Mouse (Mus musculus) neural tube, embryonic 10.5 days (tissue): ENCODE results near the gene Grxcr1.

ENCODE experiments used
- DNase-seq: peaks from one replicate; pipeline ENCODE4 v3.0.0-alpha.2; 2017; ENCODE audit warnings: low spot score; ENCODE audit errors: extremely low spot score

Gene Grxcr1

GRCm38 (mm10) chr5:68031744-68032143 lies at the start of gene Grxcr1:
Grxcr1 (plus strand) TSS chr5:68031835.
- no peak for DNase-seq

GRCm38 (mm10) chr5:67981946-67982526 lies 49.6 kb upstream of the Grxcr1 start:
- no peak for DNase-seq

- no peak for DNase-seq
Measured at GRCm38 (mm10) chr5:67990426-67990825, 41.2 kb upstream of the Grxcr1 start.

- DNase-seq = no peak
Measured at GRCm38 (mm10) chr5:68002611-68003010, 29.0 kb upstream of the Grxcr1 start.

- no peak for DNase-seq
Measured at GRCm38 (mm10) chr5:68003904-68004303, 27.7 kb upstream of the Grxcr1 start.

GRCm38 (mm10) chr5:68004419-68004818 lies 27.2 kb upstream of the Grxcr1 start:
- no peak for DNase-seq

- no peak for DNase-seq
Measured at GRCm38 (mm10) chr5:68007074-68007473, 24.6 kb upstream of the Grxcr1 start.

GRCm38 (mm10) chr5:68011569-68011968 lies 20.1 kb upstream of the Grxcr1 start:
- no peak for DNase-seq

GRCm38 (mm10) chr5:68012618-68013017 lies 19.0 kb upstream of the Grxcr1 start:
- peak; percentile 76 for DNase-seq

- no peak for DNase-seq
Measured at GRCm38 (mm10) chr5:68020870-68021269, 10.8 kb upstream of the Grxcr1 start.

- no peak for DNase-seq
Measured at GRCm38 (mm10) chr5:68026658-68027422, 4.8 kb upstream of the Grxcr1 start.

- no peak for DNase-seq
Measured at GRCm38 (mm10) chr5:68027474-68027873, 4.2 kb upstream of the Grxcr1 start.

GRCm38 (mm10) chr5:68033345-68033744 lies 1.7 kb downstream of the Grxcr1 start:
- no peak for DNase-seq

- DNase-seq = no peak
Measured at GRCm38 (mm10) chr5:68039077-68039476, 7.4 kb downstream of the Grxcr1 start.

- no peak for DNase-seq
Measured at GRCm38 (mm10) chr5:68043339-68043738, 11.7 kb downstream of the Grxcr1 start.

- DNase-seq = no peak
Measured at GRCm38 (mm10) chr5:68048783-68049182, 17.1 kb downstream of the Grxcr1 start.

GRCm38 (mm10) chr5:68049536-68049935 lies 17.9 kb downstream of the Grxcr1 start:
- no peak for DNase-seq

GRCm38 (mm10) chr5:68051101-68051500 lies 19.5 kb downstream of the Grxcr1 start:
- no peak for DNase-seq

GRCm38 (mm10) chr5:68057574-68057973 lies 25.9 kb downstream of the Grxcr1 start:
- no peak for DNase-seq

- DNase-seq = no peak
Measured at GRCm38 (mm10) chr5:68068694-68069093, 37.1 kb downstream of the Grxcr1 start.

- DNase-seq = no peak
Measured at GRCm38 (mm10) chr5:68070308-68070707, 38.7 kb downstream of the Grxcr1 start.

- no peak for DNase-seq
Measured at GRCm38 (mm10) chr5:68071857-68072256, 40.2 kb downstream of the Grxcr1 start.

- DNase-seq = no peak
Measured at GRCm38 (mm10) chr5:68086535-68087098, 55.0 kb downstream of the Grxcr1 start.
